Comparison of ENCODE assay signal across 9 mouse cellular contexts in the genomic region with DNA sequence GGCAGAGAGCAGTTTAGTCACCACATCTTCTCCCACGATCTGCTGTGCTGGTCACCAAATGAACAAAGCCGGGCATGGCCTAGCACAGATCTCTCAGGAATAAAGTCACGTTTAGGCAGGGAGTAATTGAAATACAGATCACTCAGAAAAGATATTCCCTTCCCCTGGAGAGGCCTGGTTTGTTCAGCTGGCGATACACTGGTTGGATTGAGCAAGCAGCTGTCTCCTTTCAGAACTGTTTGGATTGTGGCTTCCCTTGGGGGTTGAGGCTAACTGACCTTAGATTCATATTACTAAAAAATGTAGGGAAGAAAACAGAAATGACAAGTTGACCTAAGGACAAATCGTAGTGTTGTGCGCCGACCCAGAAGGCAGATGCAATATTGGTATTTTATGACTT. TPM values are rescaled to one million over a fixed set of nuclear protein-coding genes. Genes with fewer than 3 reads are reported as not detected.
A peak's percentile ranks its signal among the peaks of the same experiment; 100 is the strongest.
DNase-seq lines count a peak whose midpoint lies in the region; ATAC-seq and TF ChIP-seq lines count a peak whose summit lies in the region.
"Had no signal": no experiment of that assay in that cellular context is flagged by ENCODE, and none has a peak within 500 bp of the region (broad histone marks: within the 10 kb centered on the region; RNA-seq: fewer than 3 reads in every experiment).

No protein-coding gene starts in this region.

- no peak for TF ChIP-seq CTCF in intestine, postnatal 0 days (IDR thresholded peaks at IDR 0.05; ENCODE audit: low read depth)
- TF ChIP-seq CTCF in kidney, postnatal 0 days (IDR thresholded peaks at IDR 0.05; ENCODE audit: low read depth): no peak

- intact Hi-C loops in left cerebral cortex, postnatal 25 days (cut with DNase I): no loop called here

- DNase-seq in intestine, embryonic 14.5 days (ENCODE audit: low spot score): no peak
- peak; percentile 24 for DNase-seq in gastrocnemius, postnatal 25 days
- peak; percentile 82 for DNase-seq in kidney, postnatal 0 days (ENCODE audit: low spot score)
- DNase-seq in skeletal muscle tissue, adult 2 months (ENCODE audit: low read depth, low spot score): peak; percentile 56
- no peak for DNase-seq in cerebellum, postnatal 10 days
- DNase-seq in left cerebral cortex, postnatal 25 days (ENCODE audit: low spot score in 2 of 2): no peak

- peak overlapping the region; percentile 33; the same call in 1 of the 2 replicates for H3K27ac ChIP-seq in intestine, embryonic 14.5 days (ENCODE audit: low read depth)
- no peak overlapping the region for H3K27ac ChIP-seq in intestine, postnatal 0 days (ENCODE audit: low read depth, low read length)
- peak overlapping the region; percentile 36; the same call in 1 of the 2 replicates for H3K27ac ChIP-seq in kidney, postnatal 0 days
- H3K27ac ChIP-seq: forebrain, embryonic 12.5 days had no signal

- no peaks in the 10 kb centered on the region for H3K9me3 ChIP-seq in intestine, embryonic 14.5 days (ENCODE audit: control insufficient read depth, low read length)
- H3K9me3 ChIP-seq in intestine, postnatal 0 days (ENCODE audit: control insufficient read depth): no peaks in the 10 kb centered on the region
- H3K9me3 ChIP-seq in kidney, postnatal 0 days (replicated peaks; ENCODE audit: low read length): no peaks in the 10 kb centered on the region
- H3K9me3 ChIP-seq: forebrain, embryonic 12.5 days; G1E had no signal

- WGBS in intestine, embryonic 14.5 days: 51% methylated on average over 7 of the region's 7 CpGs
- 66% methylated on average over 7 of the region's 7 CpGs for WGBS in intestine, postnatal 0 days
- WGBS in kidney, postnatal 0 days: 42% methylated on average over 7 of the region's 7 CpGs

- H3K4me2 ChIP-seq in intestine, embryonic 14.5 days (ENCODE audit: low read length): no peak overlapping the region
- no peak overlapping the region for H3K4me2 ChIP-seq in intestine, postnatal 0 days (replicated peaks; ENCODE audit: low read depth)
- H3K4me2 ChIP-seq in kidney, postnatal 0 days (ENCODE audit: low read length): no peak overlapping the region
- H3K4me2 ChIP-seq: forebrain, embryonic 12.5 days had no signal

- no peak overlapping the region for H3K9ac ChIP-seq in intestine, embryonic 14.5 days (ENCODE audit: low read length)
- H3K9ac ChIP-seq in intestine, postnatal 0 days (ENCODE audit: low read depth, low read length): no peak overlapping the region
- no peak overlapping the region for H3K9ac ChIP-seq in kidney, postnatal 0 days (ENCODE audit: low read depth, low read length)
- H3K9ac ChIP-seq: forebrain, embryonic 12.5 days had no signal

- H3K4me1 ChIP-seq in intestine, embryonic 14.5 days (replicated peaks; ENCODE audit: control insufficient read depth, insufficient read depth, low read length): no peaks in the 10 kb centered on the region
- no peaks in the 10 kb centered on the region for H3K4me1 ChIP-seq in intestine, postnatal 0 days (replicated peaks; ENCODE audit: control insufficient read depth, insufficient read depth, low read length)
- H3K4me1 ChIP-seq in kidney, postnatal 0 days (replicated peaks; ENCODE audit: insufficient read depth, low read length): 0 out of 2 replicates have a peak, but pooled peaks cover 6% of the 10 kb centered on the region
- H3K4me1 ChIP-seq: forebrain, embryonic 12.5 days had no signal

- no peak for ATAC-seq in intestine, embryonic 14.5 days (replicated peaks; ENCODE audit: low FRiP score, low TSS enrichment, low read depth)
- no peak for ATAC-seq in intestine, postnatal 0 days
- ATAC-seq in kidney, postnatal 0 days (replicated peaks; ENCODE audit: low FRiP score, low read depth): 0 out of 2 replicates have a peak, but pooled peaks have one; percentile 46

- H3K27me3 ChIP-seq in intestine, embryonic 14.5 days (replicated peaks; ENCODE audit: control insufficient read depth, insufficient read depth, low read length): no peaks in the 10 kb centered on the region
- no peaks in the 10 kb centered on the region for H3K27me3 ChIP-seq in intestine, postnatal 0 days (replicated peaks; ENCODE audit: control insufficient read depth, insufficient read depth, low read length)
- H3K27me3 ChIP-seq in kidney, postnatal 0 days (ENCODE audit: insufficient read depth, low read length): no peaks in the 10 kb centered on the region; the same call in 1 of the 2 replicates
- H3K27me3 ChIP-seq: forebrain, embryonic 12.5 days had no signal

- H3K4me3 ChIP-seq in intestine, embryonic 14.5 days (ENCODE audit: low read depth, low read length): no peak overlapping the region
- no peak overlapping the region for H3K4me3 ChIP-seq in intestine, postnatal 0 days (ENCODE audit: low read depth, low read length)
- H3K4me3 ChIP-seq in kidney, postnatal 0 days (replicated peaks; ENCODE audit: low read depth, low read length): no peak overlapping the region
- H3K4me3 ChIP-seq: forebrain, embryonic 12.5 days had no signal

- H3K36me3 ChIP-seq in intestine, embryonic 14.5 days (ENCODE audit: control insufficient read depth, insufficient read depth, low read length): no peaks in the 10 kb centered on the region
- H3K36me3 ChIP-seq in intestine, postnatal 0 days (ENCODE audit: control insufficient read depth, insufficient read depth): no peaks in the 10 kb centered on the region
- H3K36me3 ChIP-seq in kidney, postnatal 0 days (ENCODE audit: insufficient read depth, low read length): no peaks in the 10 kb centered on the region
- H3K36me3 ChIP-seq: forebrain, embryonic 12.5 days; G1E had no signal

RNA-seq across cellular contexts. Expression of gene Jade1, which starts 56.7 kb away (rescaled TPM):
- 20.0 and 21.0 TPM in 2 replicates for polyA plus RNA-seq in intestine, embryonic 14.5 days (2014; fragmentation: Nextera tagmentation; extraction: Ambion mirVana)
- 15.3 and 18.4 TPM in 2 replicates for polyA plus RNA-seq in intestine, postnatal 0 days (2015; fragmentation: Nextera tagmentation; extraction: Ambion mirVana)
- total RNA-seq in gastrocnemius, postnatal 25 days (2021): 10 to 100 TPM; 19.8 to 23.9 TPM
- 25.4 and 25.8 TPM in 2 replicates for polyA plus RNA-seq in kidney, postnatal 0 days (2015; fragmentation: Nextera tagmentation; extraction: Ambion mirVana)
- 10 to 100 TPM; 36.8 to 42.5 TPM for total RNA-seq in left cerebral cortex, postnatal 25 days (2021)

Comparison
In these comparisons a context has a peak if more than half of its experiments do, and no peak if none do; other contexts are left out.
1. DNase-seq: peak in gastrocnemius, postnatal 25 days (single experiment), kidney, postnatal 0 days (single experiment) and skeletal muscle tissue, adult 2 months (single experiment); none in intestine, embryonic 14.5 days (single experiment), cerebellum, postnatal 10 days (0 of 2) and left cerebral cortex, postnatal 25 days (0 of 2).